Mouse (Mus musculus) effector memory CD4-positive, alpha-beta T cell, adult 7 months (primary cell): Measurements from ENCODE around the gene Slco4a1. TPM values are rescaled to one million over a fixed set of nuclear protein-coding genes. Genes with fewer than 3 reads are reported as not detected.

ENCODE experiments used
- polyA plus RNA-seq: library from polyadenylated mRNA; unstranded; fragments of 100-300 nt; shearing (Covaris generic); gene quantifications from one replicate; pipeline ENCODE4 v1.2.1, GENCODE M21; 2017

Slco4a1 gene
- polyA plus RNA-seq: 6.4 TPM

GRCm38 (mm10) chr2:180455723-180456698 is at the start of gene Slco4a1:
Slco4a1 (plus strand) TSS chr2:180456245.

GRCm38 (mm10) chr2:180499741-180500140 is 43.7 kb downstream of the Slco4a1 start, which contains the start of gene Ntsr1:
Ntsr1 (plus strand) TSS chr2:180499976.

Other genes starting within 250 kb of the Slco4a1 start
- not detected for gene Lama5, start 230.4 kb upstream of the Slco4a1 start, polyA plus RNA-seq
- 785 TPM for gene Rps21, start 198.9 kb upstream of the Slco4a1 start, polyA plus RNA-seq
- gene Cables2, start 182.7 kb upstream of the Slco4a1 start, polyA plus RNA-seq: 75.3 TPM
- gene Rbbp8nl, start 166.4 kb upstream of the Slco4a1 start, polyA plus RNA-seq: not detected
- gene Gata5, start 121.5 kb upstream of the Slco4a1 start, polyA plus RNA-seq: not detected
- 0.22 TPM for gene Ntsr1, start 43.7 kb downstream of the Slco4a1 start, polyA plus RNA-seq
- 38.4 TPM for gene Mrgbp, start 125.1 kb downstream of the Slco4a1 start, polyA plus RNA-seq
- gene Ogfr, start 133.0 kb downstream of the Slco4a1 start, polyA plus RNA-seq: 64.8 TPM
- 1.5 TPM for gene Col9a3, start 141.5 kb downstream of the Slco4a1 start, polyA plus RNA-seq
- gene Tcfl5, start 186.5 kb downstream of the Slco4a1 start, polyA plus RNA-seq: 0.33 TPM